Mouse (Mus musculus) right cerebral cortex, adult 2 months (tissue): ENCODE results near the gene Prune2.
"Not testable (repeated sequence)": the region's sequence is repeated elsewhere in the genome, so short reads cannot be mapped to it uniquely, and the experiment has no call there.

ENCODE experiments used
- DNase-seq, 2 experiments: peaks; one replicate each; pipeline ENCODE4 v3.0.0; 2021 to 2022; ENCODE audit warnings: low spot score in 2 of 2

Prune2 gene

GRCm38 (mm10) chr19:17125380-17125779, 169.5 kb downstream of the Prune2 start:
- DNase-seq: no peak

GRCm38 (mm10) chr19:17130544-17130943, 174.6 kb downstream of the Prune2 start:
- DNase-seq: no peak

GRCm38 (mm10) chr19:17136677-17137460, 181.0 kb downstream of the Prune2 start:
- DNase-seq: peak; percentile 81 to 83

DNA sequence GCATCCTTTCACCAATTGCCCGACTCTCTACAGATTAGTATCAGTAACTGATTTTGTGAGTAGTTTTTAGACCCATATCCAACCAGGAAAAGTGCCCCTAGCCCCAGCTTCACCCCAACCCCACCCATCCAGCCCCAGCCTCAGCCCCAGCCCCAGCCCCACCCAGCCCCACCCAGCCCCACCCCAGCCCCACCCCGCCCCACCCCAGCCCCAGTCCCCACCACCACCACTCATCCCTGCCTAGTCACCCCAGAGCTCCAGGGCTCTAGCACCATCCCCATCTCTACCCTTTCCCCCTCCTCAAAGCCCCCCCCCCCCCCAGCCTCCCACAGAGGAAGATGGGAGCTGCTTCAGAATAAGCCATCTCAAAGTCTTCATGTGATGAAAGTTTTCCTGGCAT, 181.7 kb downstream of the Prune2 start:
- no peak for DNase-seq

DNA sequence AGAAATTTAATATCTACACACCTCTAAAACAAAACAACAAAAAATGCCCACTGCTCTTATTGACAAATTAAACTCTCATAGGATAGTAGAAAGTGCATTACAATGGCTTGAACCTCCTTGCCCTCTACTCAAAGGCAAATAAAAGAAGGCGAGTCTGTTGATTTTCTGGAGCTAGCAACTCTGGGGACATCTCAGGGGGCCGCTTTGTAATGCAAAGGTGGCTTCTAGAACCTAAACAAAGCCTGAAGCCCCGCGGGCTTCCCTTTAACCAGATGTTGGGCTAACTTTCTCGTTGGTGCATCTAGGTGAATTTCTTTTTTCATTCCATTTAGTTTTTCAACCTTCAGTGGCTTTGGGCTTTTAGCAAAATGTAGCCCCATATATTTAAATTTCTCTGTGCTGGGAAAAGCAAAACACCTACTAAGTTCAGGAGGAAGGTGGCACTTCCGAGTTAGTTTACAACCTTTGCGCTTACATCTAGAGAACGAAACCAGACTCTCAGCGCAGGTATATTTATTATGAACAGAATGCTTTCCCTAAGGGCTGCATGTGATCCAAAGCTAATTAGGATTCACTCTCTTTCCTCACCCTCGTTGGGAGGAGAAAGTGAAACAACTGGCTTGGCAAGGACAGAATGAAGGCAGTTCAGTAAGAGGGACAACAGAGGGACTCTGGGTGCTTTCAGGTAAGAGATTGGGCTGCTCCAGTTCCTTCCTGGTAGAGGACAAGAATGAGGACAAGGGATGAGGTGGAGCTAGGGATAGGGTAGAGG, 182.4 kb downstream of the Prune2 start:
- no peak for DNase-seq

- no peak for DNase-seq
Measured at GRCm38 (mm10) chr19:17140016-17140914, 184.3 kb downstream of the Prune2 start.

DNA sequence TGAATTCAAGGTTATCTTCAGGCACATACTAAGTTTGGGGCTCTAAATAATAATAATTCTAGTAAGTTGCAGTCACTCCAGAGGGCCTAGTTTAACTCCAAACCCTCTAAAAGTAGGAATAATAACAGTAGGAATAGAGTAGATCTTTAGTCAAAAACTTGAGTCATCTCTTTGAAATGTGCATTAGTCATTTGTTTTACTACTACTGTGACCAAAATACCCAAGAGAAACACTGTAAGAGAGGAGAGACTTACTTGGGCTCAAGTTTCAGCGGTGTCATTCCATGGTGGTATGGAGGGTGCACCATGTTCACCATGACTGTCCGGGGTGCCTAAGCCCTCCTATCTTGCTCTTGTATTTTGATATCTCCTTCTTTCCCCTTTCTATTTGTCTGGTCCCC, 187.3 kb downstream of the Prune2 start:
- DNase-seq: no peak

- DNase-seq: no peak
Measured at GRCm38 (mm10) chr19:17144205-17144604, 188.3 kb downstream of the Prune2 start.

- DNase-seq: no peak
Measured at GRCm38 (mm10) chr19:17150064-17150463, 194.1 kb downstream of the Prune2 start.

DNA sequence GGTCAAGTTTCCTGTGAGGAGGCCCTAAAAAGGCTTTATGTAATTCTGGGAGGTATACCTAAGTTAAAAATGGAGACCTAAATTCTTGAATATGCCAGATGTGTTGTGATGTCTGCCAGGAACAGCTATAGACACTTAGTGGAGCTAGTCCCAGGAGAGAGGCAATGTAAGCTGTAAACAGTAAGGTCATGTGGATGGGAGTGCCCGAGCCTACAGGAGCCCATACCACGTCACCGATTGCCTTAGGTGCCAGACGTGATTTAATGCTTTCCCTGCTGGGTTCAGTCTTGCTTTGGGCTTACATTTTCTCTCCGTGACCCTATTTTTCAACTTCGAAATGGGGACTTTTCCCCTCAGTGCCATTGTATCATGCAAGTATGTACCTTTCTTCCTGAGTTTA, 195.9 kb downstream of the Prune2 start:
- no peak for DNase-seq

DNA sequence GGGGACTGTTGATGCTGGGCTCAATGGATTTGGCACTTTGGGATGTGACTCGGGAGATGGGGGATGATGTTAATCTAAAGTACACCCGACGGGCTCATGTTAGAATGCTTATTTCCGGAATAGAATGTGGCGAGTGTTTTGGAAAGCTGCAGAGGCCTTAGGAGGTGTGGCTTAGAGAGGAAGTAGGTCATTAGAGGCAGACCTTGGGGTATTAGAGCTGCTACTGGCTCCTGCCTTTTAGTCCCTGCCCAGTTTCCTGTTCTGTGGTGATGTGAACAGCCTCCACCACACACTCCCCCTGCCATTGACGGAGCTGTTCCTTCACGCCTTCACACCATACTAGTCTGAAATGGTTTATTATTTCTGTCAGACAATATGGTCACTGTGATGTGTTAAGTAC, 196.5 kb downstream of the Prune2 start:
- no peak for DNase-seq

GRCm38 (mm10) chr19:17153911-17154639, 198.2 kb downstream of the Prune2 start:
- DNase-seq: no peak

DNA sequence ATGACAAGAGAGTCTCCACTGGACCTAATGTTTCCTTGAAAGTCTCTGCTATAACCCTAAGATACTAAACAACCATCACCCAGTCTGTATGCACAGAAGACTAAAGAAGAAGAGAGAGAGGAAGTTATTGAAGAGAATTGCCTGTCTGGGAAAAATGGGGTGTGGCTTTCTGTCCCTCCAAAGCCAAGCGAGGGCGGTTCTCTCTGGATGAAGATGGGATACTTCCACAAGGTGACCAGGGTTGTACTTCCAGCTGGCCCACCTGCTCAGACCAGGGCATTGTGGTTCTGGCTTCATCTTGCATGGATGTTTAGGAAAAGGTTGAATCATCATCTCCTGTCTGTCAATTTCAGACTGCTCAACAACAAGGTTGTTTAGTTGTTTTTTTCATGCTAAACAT, 199.3 kb downstream of the Prune2 start:
- no peak for DNase-seq

GRCm38 (mm10) chr19:17159676-17160075, 203.8 kb downstream of the Prune2 start:
- no peak for DNase-seq

DNA sequence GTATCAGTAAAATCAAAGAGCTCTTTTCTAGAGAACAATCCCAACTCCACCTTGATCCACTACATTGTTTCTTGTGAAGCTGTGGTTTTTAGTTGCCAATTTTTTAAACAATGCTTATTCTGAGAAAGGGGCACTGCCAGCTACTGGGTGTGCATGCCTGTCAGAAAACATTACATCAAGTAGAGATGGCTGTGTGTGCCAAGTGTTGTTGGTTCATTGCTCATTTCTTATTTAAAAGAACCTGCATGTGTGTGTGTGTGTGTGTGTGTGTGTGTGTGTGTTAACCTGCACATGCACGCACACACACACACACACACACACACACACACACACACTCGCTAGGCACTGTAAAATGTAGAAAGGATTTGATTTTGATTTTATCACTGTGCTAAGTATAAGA, 204.3 kb downstream of the Prune2 start:
- DNase-seq: no peak

DNA sequence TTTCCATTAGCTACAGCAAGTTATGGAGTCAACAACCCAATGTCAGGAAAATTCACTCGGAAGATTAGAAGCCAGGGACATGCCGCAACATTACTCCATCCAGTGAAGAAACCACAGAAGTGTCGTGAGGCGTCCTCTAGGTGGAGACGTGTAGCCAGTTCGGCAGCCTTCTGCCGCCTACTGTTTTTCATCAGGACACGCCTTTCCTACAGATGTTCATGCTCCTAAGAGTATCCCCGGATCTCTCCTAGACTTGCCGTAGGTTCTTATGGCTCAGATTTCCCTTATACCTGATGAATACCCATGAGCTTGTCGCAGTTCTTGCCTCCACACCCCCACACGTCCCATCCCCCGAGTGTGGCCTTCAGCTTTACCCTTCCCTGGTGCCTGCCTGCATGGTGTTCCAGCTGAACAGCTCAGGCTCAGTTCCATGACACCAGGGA, 207.6 kb downstream of the Prune2 start:
- no peak for DNase-seq

DNA sequence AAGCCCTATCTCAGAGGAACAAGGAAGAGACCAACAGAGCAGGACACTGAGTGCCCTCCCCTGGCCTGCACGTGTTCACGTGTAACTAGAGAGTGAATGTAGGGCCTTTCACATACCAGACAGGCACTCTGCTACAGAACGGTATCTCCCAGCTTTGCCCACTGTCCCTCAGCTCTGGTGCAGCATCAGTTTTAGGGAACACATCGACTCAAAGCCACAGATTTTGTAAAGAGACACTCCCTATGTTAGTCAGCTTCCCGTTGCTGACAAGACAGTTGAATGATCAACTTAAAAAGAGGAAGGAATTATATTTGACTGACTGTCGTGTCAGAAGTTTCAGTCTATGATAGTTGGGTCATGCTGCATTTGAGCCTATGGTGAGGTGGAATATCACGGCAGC, 210.4 kb downstream of the Prune2 start:
- DNase-seq: no peak

GRCm38 (mm10) chr19:17168186-17168585, 212.3 kb downstream of the Prune2 start:
- no peak for DNase-seq

DNA sequence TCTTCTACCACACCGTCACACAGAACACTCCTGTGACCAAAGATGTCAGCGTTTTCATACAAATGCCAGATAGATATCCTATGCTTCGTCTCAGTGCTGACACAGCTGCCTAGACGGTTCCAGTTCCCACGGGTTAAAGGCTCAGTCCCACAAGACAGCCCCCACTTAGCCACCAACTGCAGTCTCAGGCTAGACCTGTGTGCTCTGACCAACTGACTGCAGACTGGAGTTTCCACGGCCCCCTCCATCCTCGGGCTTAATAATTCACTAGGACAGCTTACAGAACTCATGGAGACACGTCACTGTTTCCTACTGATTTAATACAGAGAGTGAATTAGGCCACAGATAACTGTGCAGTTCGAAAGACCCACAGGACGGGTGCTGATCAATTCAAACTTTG, 213.8 kb downstream of the Prune2 start:
- DNase-seq: no peak

DNA sequence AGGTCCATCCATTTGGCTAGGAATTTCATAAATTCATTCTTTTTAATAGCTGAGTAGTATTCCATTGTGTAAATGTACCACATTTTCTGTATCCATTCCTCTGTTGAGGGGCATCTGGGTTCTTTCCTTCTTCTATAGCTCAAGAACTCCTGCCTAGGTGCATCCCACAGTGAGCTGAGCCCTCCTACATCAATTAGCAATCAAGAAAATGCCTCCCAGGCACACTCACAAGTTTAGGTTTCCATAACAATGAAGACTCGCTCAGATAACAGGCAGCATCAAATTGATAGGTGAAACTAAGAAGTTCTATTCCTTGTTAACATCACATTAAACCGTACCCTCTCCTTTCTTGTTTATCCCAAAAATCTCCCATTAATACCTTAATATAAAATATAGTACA, 218.6 kb downstream of the Prune2 start:
- not testable (repeated sequence) for DNase-seq

GRCm38 (mm10) chr19:17180506-17180905, 224.6 kb downstream of the Prune2 start:
- peak; percentile 44 to 50 for DNase-seq
